Comparison of ENCODE assay signal across 19 mouse cellular contexts in genomic region chr16:23324867-23325650, GRCm38 (mm10).
A peak's percentile ranks its signal among the peaks of the same experiment; 100 is the strongest.
DNase-seq lines count a peak whose midpoint lies in the region; ATAC-seq and TF ChIP-seq lines count a peak whose summit lies in the region.
"Had no signal": no experiment of that assay in that cellular context is flagged by ENCODE, and none has a peak within 500 bp of the region (broad histone marks: within the 10 kb centered on the region; RNA-seq: fewer than 3 reads in every experiment).

No protein-coding gene starts in this region.

- DNase-seq in midbrain, postnatal 0 days (ENCODE audit: low spot score), result no peak
- no peak for DNase-seq in spleen, postnatal 14 days (ENCODE audit: low spot score in 2 of 2)
- DNase-seq in left cerebral cortex, postnatal 36 days (ENCODE audit: low spot score in 2 of 2), result no peak
- DNase-seq: adrenal gland, postnatal 25 days; cerebellum, adult 8-10 months; gastrocnemius, postnatal 25 days; heart, postnatal 36 days; kidney, postnatal 10 days; liver, embryonic 13.5 days; lung, postnatal 14 days; right cerebral cortex, postnatal 14 days had no signal

- H3K27me3 ChIP-seq in forebrain, embryonic 15.5 days, result no peaks in the 10 kb centered on the region
- no peaks in the 10 kb centered on the region for H3K27me3 ChIP-seq in forebrain, embryonic 12.5 days
- no peaks in the 10 kb centered on the region for H3K27me3 ChIP-seq in midbrain, embryonic 15.5 days (replicated peaks)
- H3K27me3 ChIP-seq in midbrain, postnatal 0 days (ENCODE audit: insufficient read depth, low read length), result no peaks in the 10 kb centered on the region
- no peaks in the 10 kb centered on the region for H3K27me3 ChIP-seq in stomach, embryonic 14.5 days (ENCODE audit: control insufficient read depth, insufficient read depth, low read length)
- H3K27me3 ChIP-seq: liver, embryonic 13.5 days had no signal

- H3K4me3 ChIP-seq in forebrain, embryonic 15.5 days, result no peak overlapping the region
- no peak overlapping the region for H3K4me3 ChIP-seq in forebrain, embryonic 12.5 days (replicated peaks)
- H3K4me3 ChIP-seq in midbrain, embryonic 15.5 days, result no peak overlapping the region
- no peak overlapping the region for H3K4me3 ChIP-seq in midbrain, postnatal 0 days (ENCODE audit: low read depth, low read length)
- H3K4me3 ChIP-seq in stomach, embryonic 14.5 days (ENCODE audit: low read depth, low read length), result no peak overlapping the region
- H3K4me3 ChIP-seq: liver, embryonic 13.5 days had no signal

- no peak for TF ChIP-seq CTCF in midbrain, postnatal 0 days (IDR thresholded peaks at IDR 0.05)

- 74% methylated on average over 6 of the region's 6 CpGs for WGBS in forebrain, embryonic 15.5 days
- WGBS in forebrain, embryonic 12.5 days, result 70% methylated on average over 6 of the region's 6 CpGs
- WGBS in midbrain, embryonic 15.5 days, result 69% methylated on average over 6 of the region's 6 CpGs
- 74% methylated on average over 6 of the region's 6 CpGs for WGBS in midbrain, postnatal 0 days
- 72% methylated on average over 6 of the region's 6 CpGs for WGBS in stomach, embryonic 14.5 days

- H3K27ac ChIP-seq in forebrain, embryonic 15.5 days (replicated peaks), result no peak overlapping the region
- H3K27ac ChIP-seq in forebrain, embryonic 12.5 days, result no peak overlapping the region
- H3K27ac ChIP-seq in midbrain, embryonic 15.5 days, result no peak overlapping the region
- H3K27ac ChIP-seq in midbrain, postnatal 0 days (ENCODE audit: low read depth, low read length), result no peak overlapping the region
- no peak overlapping the region for H3K27ac ChIP-seq in stomach, embryonic 14.5 days (ENCODE audit: low read length)
- H3K27ac ChIP-seq: liver, embryonic 13.5 days had no signal

- no peaks in the 10 kb centered on the region for H3K9me3 ChIP-seq in forebrain, embryonic 15.5 days
- H3K9me3 ChIP-seq in forebrain, embryonic 12.5 days, result no peaks in the 10 kb centered on the region
- no peaks in the 10 kb centered on the region for H3K9me3 ChIP-seq in midbrain, embryonic 15.5 days
- H3K9me3 ChIP-seq in midbrain, postnatal 0 days (ENCODE audit: low read length), result no peaks in the 10 kb centered on the region
- no peaks in the 10 kb centered on the region for H3K9me3 ChIP-seq in stomach, embryonic 14.5 days (ENCODE audit: control insufficient read depth, low read depth, low read length)
- H3K9me3 ChIP-seq: liver, embryonic 13.5 days had no signal

- intact Hi-C loops in left cerebral cortex, postnatal 36 days (cut with DNase I), result no loop called here

- H3K9ac ChIP-seq in forebrain, embryonic 15.5 days (replicated peaks), result no peak overlapping the region
- no peak overlapping the region for H3K9ac ChIP-seq in forebrain, embryonic 12.5 days
- no peak overlapping the region for H3K9ac ChIP-seq in midbrain, embryonic 15.5 days
- H3K9ac ChIP-seq in midbrain, postnatal 0 days (replicated peaks; ENCODE audit: low read length, poor library complexity, severe bottlenecking), result no peak overlapping the region
- no peak overlapping the region for H3K9ac ChIP-seq in stomach, embryonic 14.5 days (replicated peaks; ENCODE audit: low read depth, low read length)
- H3K9ac ChIP-seq: liver, embryonic 13.5 days had no signal

- peaks cover 25% of the 10 kb centered on the region for H3K36me3 ChIP-seq in forebrain, embryonic 15.5 days
- H3K36me3 ChIP-seq in forebrain, embryonic 12.5 days (replicated peaks), result peaks cover 30% of the 10 kb centered on the region
- H3K36me3 ChIP-seq in midbrain, embryonic 15.5 days (replicated peaks), result peaks cover 11% of the 10 kb centered on the region
- peaks cover 5% of the 10 kb centered on the region; the same call in 1 of the 2 replicates for H3K36me3 ChIP-seq in midbrain, postnatal 0 days (ENCODE audit: insufficient read depth, low read length)
- H3K36me3 ChIP-seq in stomach, embryonic 14.5 days (ENCODE audit: control insufficient read depth, insufficient read depth, low read length), result peaks cover 7% of the 10 kb centered on the region; the same call in 1 of the 2 replicates

- H3K4me1 ChIP-seq in forebrain, embryonic 15.5 days, result peaks cover 11% of the 10 kb centered on the region
- peaks cover 12% of the 10 kb centered on the region for H3K4me1 ChIP-seq in forebrain, embryonic 12.5 days
- H3K4me1 ChIP-seq in midbrain, embryonic 15.5 days, result no peaks in the 10 kb centered on the region
- H3K4me1 ChIP-seq in midbrain, postnatal 0 days (ENCODE audit: insufficient read depth, low read length), result no peaks in the 10 kb centered on the region
- 0 out of 2 replicates have a peak, but pooled peaks cover 5% of the 10 kb centered on the region for H3K4me1 ChIP-seq in stomach, embryonic 14.5 days (ENCODE audit: control insufficient read depth, insufficient read depth, low read length)

- 0 out of 2 replicates have a peak, but pooled peaks have one; percentile 35 for ATAC-seq in forebrain, embryonic 15.5 days (replicated peaks)
- ATAC-seq in forebrain, embryonic 12.5 days (ENCODE audit: low FRiP score), result no peak
- ATAC-seq in midbrain, embryonic 15.5 days (replicated peaks), result 0 out of 2 replicates have a peak, but pooled peaks have one; percentile 33
- no peak for ATAC-seq in midbrain, postnatal 0 days (ENCODE audit: low FRiP score)
- 0 out of 2 replicates have a peak, but pooled peaks have one; percentile 18 for ATAC-seq in stomach, embryonic 14.5 days (ENCODE audit: insufficient number of reproducible peaks, insufficient read depth, low FRiP score, low read depth)
- ATAC-seq in monocyte, adult 5-6 weeks (replicated peaks; ENCODE audit: insufficient number of reproducible peaks, low FRiP score, low TSS enrichment, poor library complexity, severe bottlenecking), result no peak
- ATAC-seq: activated CD4-positive, CD25-positive, alpha-beta regulatory T cell, adult 4 months had no signal

- H3K4me2 ChIP-seq in forebrain, embryonic 15.5 days (replicated peaks), result no peak overlapping the region
- no peak overlapping the region for H3K4me2 ChIP-seq in forebrain, embryonic 12.5 days
- no peak overlapping the region for H3K4me2 ChIP-seq in midbrain, embryonic 15.5 days
- H3K4me2 ChIP-seq in midbrain, postnatal 0 days (ENCODE audit: low read depth, low read length, poor library complexity, severe bottlenecking), result no peak overlapping the region
- no peak overlapping the region for H3K4me2 ChIP-seq in stomach, embryonic 14.5 days (replicated peaks; ENCODE audit: low read depth, low read length)
- H3K4me2 ChIP-seq: heart, embryonic 11.5 days; liver, embryonic 13.5 days; midbrain, embryonic 11.5 days had no signal

Comparison
In these comparisons a context has a peak if more than half of its experiments do, and no peak if none do; other contexts are left out.
1. ATAC-seq: peak in forebrain, embryonic 15.5 days (single experiment), midbrain, embryonic 15.5 days (single experiment) and stomach, embryonic 14.5 days (single experiment); none in forebrain, embryonic 12.5 days (single experiment), midbrain, postnatal 0 days (single experiment) and monocyte, adult 5-6 weeks (single experiment).